Mouse (Mus musculus) heart, embryonic 13.5 days (tissue): ENCODE measurements around the gene Ndufb8. TPM values are rescaled to one million over a fixed set of nuclear protein-coding genes. Genes with fewer than 3 reads are reported as not detected.
A peak's percentile ranks its signal among the peaks of the same experiment; 100 is the strongest.

Experiments used
- ATAC-seq: fragments of 200-750 bp; cut with Nextera tagmentation; 2 replicates; pipeline ENCODE4 v1.8.0; 2017; ENCODE audit warnings: moderate TSS enrichment; ENCODE audit not compliant: insufficient number of reproducible peaks, low FRiP score, low TSS enrichment; ENCODE audit errors: extremely low read depth
- H3K27ac ChIP-seq: fragments of 300-500 bp; sonication (generic); replicated peaks from 2 replicates; pipeline ENCODE4 v1.5.1; 2015; ENCODE audit warnings: moderate library complexity, mild to moderate bottlenecking, inconsistent platforms
- H3K27me3 ChIP-seq: fragments of 300-500 bp; sonication (generic); replicated peaks from 2 replicates; pipeline ENCODE4 v1.6.1; 2015; ENCODE audit warnings: mild to moderate bottlenecking, inconsistent platforms
- H3K36me3 ChIP-seq: fragments of 300-500 bp; sonication (generic); 2 replicates; pipeline ENCODE4 v1.6.1; 2015; ENCODE audit warnings: mild to moderate bottlenecking, inconsistent platforms
- H3K4me1 ChIP-seq: fragments of 300-500 bp; sonication (generic); 2 replicates; pipeline ENCODE4 v1.6.1; 2015; ENCODE audit warnings: inconsistent platforms
- H3K4me2 ChIP-seq: fragments of 300-500 bp; sonication (generic); 2 replicates; pipeline ENCODE4 v1.6.1; 2015; ENCODE audit warnings: inconsistent platforms, mild to moderate bottlenecking, moderate library complexity
- H3K4me3 ChIP-seq: fragments of 300-500 bp; sonication (generic); 2 replicates; pipeline ENCODE4 v1.5.1; 2015; ENCODE audit warnings: moderate library complexity, mild to moderate bottlenecking, inconsistent platforms
- H3K9ac ChIP-seq: fragments of 300-500 bp; sonication (generic); 2 replicates; pipeline ENCODE4 v1.6.1; 2015; ENCODE audit warnings: inconsistent platforms, mild to moderate bottlenecking, moderate library complexity
- H3K9me3 ChIP-seq: fragments of 300-500 bp; sonication (generic); 2 replicates; pipeline ENCODE4 v1.6.1; 2016; ENCODE audit warnings: inconsistent platforms
- WGBS: fragments of 180-500 bp; shearing (Covaris S2); methylation state at CpG from one replicate; pipeline ENCODE4 v1.1.7; 2015; ENCODE audit warnings: mixed read lengths; 5-methylcytosine and 5-hydroxymethylcytosine counted together
- polyA plus RNA-seq: library from polyadenylated mRNA; unstranded; fragments of >200 nt; fragmentation: Nextera tagmentation; extraction: Ambion mirVana; gene quantifications from 2 replicates; pipeline ENCODE4 v1.2.1, GENCODE M21; 2015

Gene Ndufb8
- polyA plus RNA-seq: 887 and 1,052 TPM in 2 replicates

- H3K9me3 ChIP-seq: no peaks in the 10 kb centered on the region
- peak; percentile 58 for ATAC-seq
Observed at GRCm38 (mm10) chr19:44554861-44555590, at the start of gene Ndufb8. Gene Ndufb8, minus strand, starts transcription at chr19:44555440.

GRCm38 (mm10) chr19:44594180-44594579, 38.9 kb upstream of the Ndufb8 start:
- Histone ChIP-seq H3K4me3 (no peak overlapping the region), H3K4me1 (no peaks in the 10 kb centered on the region), H3K36me3 (no peaks in the 10 kb centered on the region), H3K27ac (no peak overlapping the region), H3K4me2 (no peak overlapping the region), H3K27me3 (peaks cover 41% of the 10 kb centered on the region), H3K9me3 (peaks cover 6% of the 10 kb centered on the region; the same call in 1 of the 2 replicates), H3K9ac (no peak overlapping the region)
- no peak for ATAC-seq
- WGBS: 94% methylated on average over 14 of the region's 14 CpGs

More at GRCm38 (mm10) chr19:44554861-44555590, at the start of gene Ndufb8:
- Histone ChIP-seq H3K4me2 (peak within 1 kb of the TSS; percentile 80), H3K4me1 (peaks cover 16% of the 10 kb centered on the region), H3K27ac (peak within 1 kb of the TSS; percentile 80), H3K27me3 (peaks cover 12% of the 10 kb centered on the region), H3K36me3 (peaks cover 38% of the 10 kb centered on the region), H3K4me3 (peak within 1 kb of the TSS; percentile 94), H3K9ac (peak within 1 kb of the TSS; percentile 94)
- under 1% methylated on average over 50 of the region's 50 CpGs for WGBS

- no peak for ATAC-seq
Observed at GRCm38 (mm10) chr19:44591638-44592037, 36.4 kb upstream of the Ndufb8 start.

GRCm38 (mm10) chr19:44590992-44591391, 35.8 kb upstream of the Ndufb8 start:
- Histone ChIP-seq H3K4me3 (no peak overlapping the region), H3K27ac (no peak overlapping the region), H3K27me3 (peaks cover 44% of the 10 kb centered on the region), H3K36me3 (no peaks in the 10 kb centered on the region), H3K9ac (no peak overlapping the region), H3K4me2 (no peak overlapping the region), H3K4me1 (no peaks in the 10 kb centered on the region), H3K9me3 (peaks cover 6% of the 10 kb centered on the region; the same call in 1 of the 2 replicates)
- 81% methylated on average over 18 of the region's 18 CpGs for WGBS
- no peak for ATAC-seq

More at GRCm38 (mm10) chr19:44591638-44592037, 36.4 kb upstream of the Ndufb8 start:
- no peak overlapping the region for H3K4me3 ChIP-seq
- H3K4me1 ChIP-seq: no peaks in the 10 kb centered on the region
- peaks cover 6% of the 10 kb centered on the region; the same call in 1 of the 2 replicates for H3K9me3 ChIP-seq
- WGBS: 65% methylated on average over 6 of the region's 6 CpGs
- no peaks in the 10 kb centered on the region for H3K36me3 ChIP-seq
- H3K27ac ChIP-seq: no peak overlapping the region
- H3K9ac ChIP-seq: no peak overlapping the region
- peaks cover 42% of the 10 kb centered on the region for H3K27me3 ChIP-seq
- no peak overlapping the region for H3K4me2 ChIP-seq

- Histone ChIP-seq H3K4me3 (no peak overlapping the region), H3K9ac (no peak overlapping the region), H3K27ac (no peak overlapping the region), H3K36me3 (no peaks in the 10 kb centered on the region), H3K9me3 (peaks cover 6% of the 10 kb centered on the region; the same call in 1 of the 2 replicates), H3K27me3 (peaks cover 50% of the 10 kb centered on the region), H3K4me2 (no peak overlapping the region), H3K4me1 (no peaks in the 10 kb centered on the region)
- WGBS: 41% methylated on average over 6 of the region's 7 CpGs
- ATAC-seq: no peak
Observed at GRCm38 (mm10) chr19:44589591-44590223, 34.5 kb upstream of the Ndufb8 start.

- no peak overlapping the region for H3K9ac ChIP-seq
- H3K4me3 ChIP-seq: no peak overlapping the region
- no peak for ATAC-seq
- H3K36me3 ChIP-seq: no peaks in the 10 kb centered on the region
- WGBS: 36% methylated on average over 4 of the region's 4 CpGs
- no peak overlapping the region for H3K4me2 ChIP-seq
- H3K27me3 ChIP-seq: peaks cover 66% of the 10 kb centered on the region
- H3K4me1 ChIP-seq: no peaks in the 10 kb centered on the region
- H3K9me3 ChIP-seq: no peaks in the 10 kb centered on the region
- no peak overlapping the region for H3K27ac ChIP-seq
Observed at GRCm38 (mm10) chr19:44588036-44588435, 32.8 kb upstream of the Ndufb8 start.

- Histone ChIP-seq H3K36me3 (no peaks in the 10 kb centered on the region), H3K4me1 (no peaks in the 10 kb centered on the region), H3K9ac (no peak overlapping the region), H3K4me2 (no peak overlapping the region), H3K9me3 (no peaks in the 10 kb centered on the region), H3K4me3 (no peak overlapping the region), H3K27ac (no peak overlapping the region), H3K27me3 (peaks cover 59% of the 10 kb centered on the region)
- 33% methylated on average over 9 of the region's 9 CpGs for WGBS
- no peak for ATAC-seq
Observed at GRCm38 (mm10) chr19:44582638-44583309, 27.5 kb upstream of the Ndufb8 start.

GRCm38 (mm10) chr19:44582103-44582502, 26.9 kb upstream of the Ndufb8 start:
- no peak for ATAC-seq
- no peaks in the 10 kb centered on the region for H3K4me1 ChIP-seq
- no peaks in the 10 kb centered on the region for H3K9me3 ChIP-seq
- no peaks in the 10 kb centered on the region for H3K36me3 ChIP-seq
- no peak overlapping the region for H3K27ac ChIP-seq
- 76% methylated on average over 10 of the region's 10 CpGs for WGBS
- H3K4me3 ChIP-seq: no peak overlapping the region
- no peak overlapping the region for H3K9ac ChIP-seq
- H3K4me2 ChIP-seq: no peak overlapping the region
- peaks cover 52% of the 10 kb centered on the region for H3K27me3 ChIP-seq

GRCm38 (mm10) chr19:44578038-44578437, 22.8 kb upstream of the Ndufb8 start:
- no peaks in the 10 kb centered on the region for H3K9me3 ChIP-seq
- no peak overlapping the region for H3K27ac ChIP-seq
- H3K4me1 ChIP-seq: no peaks in the 10 kb centered on the region
- ATAC-seq: no peak
- WGBS: 73% methylated on average over 1 of the region's 1 CpGs
- peaks cover 12% of the 10 kb centered on the region; the same call in 1 of the 2 replicates for H3K27me3 ChIP-seq
- H3K9ac ChIP-seq: no peak overlapping the region
- H3K36me3 ChIP-seq: peaks cover 34% of the 10 kb centered on the region
- H3K4me3 ChIP-seq: no peak overlapping the region
- no peak overlapping the region for H3K4me2 ChIP-seq

GRCm38 (mm10) chr19:44576275-44576674, 21.0 kb upstream of the Ndufb8 start:
- no peaks in the 10 kb centered on the region for H3K9me3 ChIP-seq

GRCm38 (mm10) chr19:44567763-44568162, 12.5 kb upstream of the Ndufb8 start:
- Histone ChIP-seq H3K4me1 (peaks cover 30% of the 10 kb centered on the region), H3K27ac (no peak overlapping the region), H3K4me2 (no peak overlapping the region), H3K9me3 (no peaks in the 10 kb centered on the region), H3K36me3 (peaks cover 89% of the 10 kb centered on the region), H3K9ac (no peak overlapping the region), H3K4me3 (no peak overlapping the region), H3K27me3 (no peaks in the 10 kb centered on the region)
- WGBS: 90% methylated on average over 3 of the region's 3 CpGs
- ATAC-seq: no peak

More at GRCm38 (mm10) chr19:44576275-44576674, 21.0 kb upstream of the Ndufb8 start:
- Histone ChIP-seq H3K27ac (no peak overlapping the region), H3K4me3 (no peak overlapping the region), H3K4me1 (no peaks in the 10 kb centered on the region), H3K4me2 (no peak overlapping the region), H3K27me3 (peaks cover 7% of the 10 kb centered on the region; the same call in 1 of the 2 replicates), H3K9ac (no peak overlapping the region), H3K36me3 (peaks cover 51% of the 10 kb centered on the region)
- 66% methylated on average over 7 of the region's 7 CpGs for WGBS
- ATAC-seq: no peak
